Mouse (Mus musculus) kidney, postnatal 36 days (tissue): ENCODE measurements around the gene Kcnc2.

Experiments
- DNase-seq, 2 experiments: peaks; one replicate each; pipeline ENCODE4 v3.0.0; 2021 to 2022; ENCODE audit warnings: mixed read lengths in 2 of 2

Gene Kcnc2

DNA sequence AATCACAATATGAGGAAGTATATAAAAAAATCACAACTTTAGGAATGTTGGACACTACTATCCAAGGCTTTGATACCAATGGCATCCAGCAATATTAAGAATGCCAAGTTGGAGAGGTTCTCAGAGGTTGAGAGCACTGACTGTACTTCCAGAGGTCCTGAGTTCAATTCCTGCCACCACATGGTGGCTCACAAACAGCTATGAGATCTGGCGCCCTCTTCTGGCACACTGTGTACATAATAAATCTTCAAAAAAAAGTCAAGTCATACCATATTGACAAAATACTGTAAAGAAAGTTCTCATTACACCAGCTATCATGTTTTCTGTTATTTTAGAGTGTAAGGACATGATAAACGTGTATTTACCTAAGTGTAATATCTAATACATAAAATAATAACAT lies 126.3 kb downstream of the Kcnc2 start:
- peak in 1 of 2 experiments; percentile 44 for DNase-seq

DNA sequence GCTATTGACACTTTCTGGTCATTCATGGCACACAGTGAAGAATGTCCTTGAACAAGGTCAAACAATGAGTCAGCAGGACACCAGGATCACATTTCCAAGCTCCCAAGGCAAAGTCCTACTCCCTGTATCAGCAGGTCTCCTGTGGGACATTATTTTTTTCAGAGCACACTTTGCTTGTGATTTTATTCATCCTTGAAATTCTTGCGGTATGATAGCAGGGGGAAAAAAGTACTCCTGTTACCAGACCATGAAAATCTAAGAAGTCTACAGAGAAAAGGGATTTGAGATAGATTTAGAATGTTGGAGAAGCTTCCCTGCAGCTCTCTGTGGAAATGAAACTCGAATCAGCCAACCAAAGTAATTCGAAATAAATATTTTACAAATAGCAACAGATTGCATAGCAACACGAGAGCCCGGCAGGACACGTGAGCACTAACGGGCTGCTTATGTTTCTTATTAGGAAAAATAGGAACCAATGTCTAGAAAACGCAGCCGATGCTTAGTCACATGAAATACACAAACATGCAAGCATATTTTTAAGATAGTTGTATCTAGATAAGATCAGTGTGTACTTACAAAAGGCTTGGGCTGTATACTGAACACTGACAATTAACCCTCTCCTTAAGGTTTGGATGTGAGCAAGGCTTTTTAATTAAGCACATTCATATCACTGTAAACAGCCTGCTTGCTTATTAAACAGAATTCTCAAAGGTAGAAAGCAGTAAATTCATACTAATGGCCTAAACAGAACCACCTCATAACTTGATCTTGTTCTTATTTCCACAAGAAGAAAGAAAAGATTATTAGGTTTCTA lies 129.9 kb downstream of the Kcnc2 start:
- peak in 1 of 2 experiments; percentile 0 for DNase-seq

DNA sequence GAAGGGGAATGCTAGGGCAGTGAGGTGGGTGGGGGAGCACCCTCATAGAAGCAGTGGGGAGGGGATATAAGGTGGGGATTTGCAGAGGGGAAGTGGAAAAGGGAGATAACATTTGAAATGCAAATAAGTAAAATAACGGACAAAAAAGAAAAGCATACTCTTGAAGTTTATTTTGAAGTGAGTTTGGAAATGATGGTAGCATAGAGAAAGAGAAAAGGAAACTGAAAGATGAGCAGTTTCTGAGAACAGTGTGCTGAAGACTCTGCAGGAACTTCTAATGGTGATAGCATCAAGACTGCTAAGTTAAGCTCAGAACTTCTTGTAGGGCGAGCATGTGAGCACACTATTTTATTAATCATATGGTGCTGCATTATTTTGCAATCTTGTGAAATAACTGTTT lies 138.6 kb downstream of the Kcnc2 start:
- no peak for DNase-seq

- peak in 1 of 2 experiments; percentile 15 for DNase-seq
These were observed 152.4 kb downstream of the Kcnc2 start for GRCm38 (mm10) chr10:112423327-112423726.

- DNase-seq = no peak
These were observed 166.0 kb downstream of the Kcnc2 start for GRCm38 (mm10) chr10:112436950-112437349.

DNA sequence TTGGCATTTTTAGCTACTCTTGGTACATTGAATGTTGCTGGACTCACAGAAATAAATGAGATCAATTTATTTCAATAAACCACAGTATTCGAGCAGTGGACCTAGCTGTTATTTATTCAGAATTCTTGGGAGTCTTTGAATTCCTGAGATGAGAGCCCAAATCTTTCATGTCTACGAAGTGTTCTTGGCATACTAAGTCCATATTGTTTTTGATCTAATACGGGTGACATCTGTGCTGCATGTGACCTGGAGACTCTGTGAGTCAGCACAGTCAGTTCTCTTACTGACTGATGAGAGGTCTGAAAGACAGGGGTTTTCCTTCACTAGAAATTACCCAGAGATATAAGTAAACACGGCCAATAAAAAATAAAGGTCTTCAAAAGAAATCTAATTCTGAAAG lies 173.7 kb downstream of the Kcnc2 start:
- no peak for DNase-seq

DNA sequence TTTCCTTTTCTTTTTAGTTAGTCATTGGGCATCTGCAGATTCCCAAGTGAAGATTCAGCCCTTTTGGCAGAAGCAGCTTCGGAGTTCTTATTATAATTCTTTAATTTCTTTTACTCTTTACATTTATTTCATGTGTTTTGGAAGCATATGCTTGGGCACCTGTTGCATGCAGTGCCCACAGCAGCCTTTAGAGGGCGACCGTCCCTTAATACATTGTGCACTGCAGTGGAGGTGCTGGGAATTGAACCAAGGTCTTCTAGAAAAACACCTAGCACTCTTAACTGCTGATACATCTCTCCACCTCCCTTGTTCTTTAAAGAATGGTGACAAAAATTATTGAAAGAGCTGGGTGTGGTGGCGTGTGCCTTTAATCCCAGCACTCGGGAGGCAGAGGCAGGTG lies 180.0 kb downstream of the Kcnc2 start:
- no peak for DNase-seq

DNA sequence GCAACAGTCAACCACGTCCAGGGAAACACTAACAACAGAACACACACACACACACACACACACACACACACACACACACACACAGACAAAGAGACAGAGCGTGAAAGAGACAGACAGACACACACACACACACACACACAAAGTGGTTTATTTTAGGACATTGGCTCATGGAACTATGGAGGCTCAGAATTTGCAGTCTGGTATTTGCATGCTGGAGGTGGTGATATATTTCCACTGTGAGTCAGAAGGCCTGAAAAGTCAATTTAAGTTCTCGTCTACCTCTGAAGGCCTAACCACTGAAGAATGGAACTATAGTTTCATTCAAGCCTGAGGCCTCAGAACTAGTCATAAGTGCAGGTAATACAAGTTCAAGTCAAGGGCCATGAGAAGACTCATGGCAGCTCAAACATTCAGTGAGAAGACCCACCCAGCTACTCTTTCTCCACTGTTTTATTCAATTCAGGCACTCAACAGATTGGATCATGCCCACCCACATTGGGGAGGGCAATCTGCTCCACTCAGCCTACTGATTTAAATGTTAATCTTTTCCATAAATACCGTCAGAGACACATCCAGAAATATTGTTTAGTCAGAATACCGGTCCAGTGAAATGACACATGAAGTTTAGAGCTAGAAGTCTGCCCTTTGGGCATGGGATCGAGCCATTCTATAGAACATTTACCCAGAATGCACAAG lies 197.9 kb downstream of the Kcnc2 start:
- no peak for DNase-seq

DNA sequence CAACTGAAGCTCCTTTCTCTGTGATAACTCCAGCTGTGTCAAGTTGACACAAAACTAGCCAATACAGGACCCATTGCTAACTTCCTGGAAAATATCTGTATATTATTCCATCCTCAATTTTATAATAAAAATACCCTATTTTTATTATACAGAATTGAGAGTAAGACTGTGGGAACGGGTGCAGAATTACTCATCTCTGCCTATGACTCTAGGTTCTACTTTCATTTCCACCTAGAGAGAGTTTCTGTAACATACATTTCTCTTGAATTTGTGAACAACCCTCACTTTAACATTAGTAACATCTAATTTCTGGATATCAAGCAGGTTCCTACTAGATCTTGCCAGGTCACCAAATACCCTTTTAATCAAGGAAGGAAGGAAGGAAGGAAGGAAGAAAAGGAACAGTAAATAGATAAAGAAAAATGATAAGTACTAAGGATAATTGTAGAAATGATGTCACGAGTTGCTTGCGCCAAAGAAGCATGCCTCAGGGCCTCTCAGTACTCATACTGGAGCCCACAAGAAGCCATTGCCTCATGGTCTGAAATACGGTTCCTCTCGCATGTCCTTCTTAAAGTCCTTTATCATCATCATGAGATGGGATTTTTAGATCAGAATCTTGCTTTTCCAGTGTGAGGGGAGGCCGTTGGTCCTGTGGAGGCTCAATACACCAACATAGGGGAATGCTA lies 203.3 kb downstream of the Kcnc2 start:
- no peak for DNase-seq

DNA sequence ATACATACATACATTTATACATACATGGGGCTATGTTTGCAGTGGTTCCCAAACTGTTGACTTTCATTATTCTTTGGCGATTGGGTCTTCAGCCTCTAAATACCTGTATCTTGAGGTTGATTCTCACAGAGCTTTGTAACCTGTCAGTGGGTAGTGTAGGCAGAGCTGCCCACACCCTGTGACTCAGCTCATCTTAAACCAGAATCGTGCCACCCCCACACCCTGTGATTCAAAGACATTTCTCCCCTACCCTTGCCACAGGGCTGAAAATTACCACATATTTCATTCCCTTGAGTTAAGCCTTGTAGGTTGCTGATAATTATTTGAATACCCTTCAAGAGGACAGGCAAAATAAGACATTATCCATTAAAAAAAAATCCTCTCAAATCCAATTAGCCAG lies 210.5 kb downstream of the Kcnc2 start:
- DNase-seq = no peak

DNA sequence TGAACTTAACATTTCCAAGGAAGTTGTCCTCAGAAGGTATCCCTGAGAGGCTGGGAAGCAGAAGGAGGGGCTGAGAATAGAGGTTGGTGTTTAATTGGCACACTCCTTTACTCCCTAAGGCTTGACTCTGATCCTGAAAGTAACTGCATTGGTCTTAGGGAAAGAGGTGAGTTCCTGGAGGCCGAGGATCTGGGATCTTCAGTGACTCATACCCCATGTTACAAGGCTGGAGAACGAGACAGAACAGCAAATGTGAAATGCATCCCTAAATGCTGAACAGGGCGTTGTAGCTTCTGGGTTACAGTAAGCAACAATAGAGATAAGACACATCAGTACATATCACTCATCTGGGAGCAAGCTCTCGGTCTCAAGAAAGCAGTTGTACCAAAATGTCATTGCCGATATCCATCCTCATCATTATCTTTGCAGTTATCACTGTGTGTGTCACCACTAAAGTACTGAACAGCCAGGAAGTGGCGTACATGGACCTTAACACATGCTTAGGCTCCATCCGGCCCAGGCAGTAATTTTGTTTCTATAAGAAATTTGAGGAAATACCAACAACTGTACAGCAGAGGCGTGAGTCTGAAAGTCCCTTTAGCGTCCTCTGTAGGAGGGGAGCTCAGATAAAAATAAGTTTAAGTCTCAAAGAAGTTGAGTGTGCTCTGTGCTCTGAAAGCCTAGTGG lies 211.1 kb downstream of the Kcnc2 start:
- no peak for DNase-seq

- no peak for DNase-seq
These were observed 213.6 kb downstream of the Kcnc2 start for GRCm38 (mm10) chr10:112484387-112485105.

GRCm38 (mm10) chr10:112485819-112486218 lies 214.9 kb downstream of the Kcnc2 start:
- DNase-seq = no peak

- no peak for DNase-seq
These were observed 217.8 kb downstream of the Kcnc2 start for GRCm38 (mm10) chr10:112488751-112489150.
